Mouse (Mus musculus) midbrain, embryonic 14.5 days (tissue): ENCODE measurements around the gene Mon1b. TPM values are rescaled to one million over a fixed set of nuclear protein-coding genes. Genes with fewer than 3 reads are reported as not detected.
A peak's percentile ranks its signal among the peaks of the same experiment; 100 is the strongest.

Experiments
- ATAC-seq: fragments of 200-750 bp; cut with Nextera tagmentation; 2 replicates; pipeline ENCODE4 v1.8.0; 2017; ENCODE audit warnings: moderate number of reproducible peaks, moderate library complexity; ENCODE audit not compliant: low FRiP score, low TSS enrichment
- DNase-seq: peaks from one replicate; pipeline ENCODE4 v3.0.0-alpha.2; 2015
- H3K27ac ChIP-seq: fragments of 300-500 bp; sonication (generic); replicated peaks from 2 replicates; pipeline ENCODE4 v1.5.1; 2014; ENCODE audit warnings: mild to moderate bottlenecking, low read depth, low read length, moderate library complexity
- H3K27me3 ChIP-seq: fragments of 300-500 bp; sonication (generic); 2 replicates; pipeline ENCODE4 v1.6.1; 2014; ENCODE audit warnings: low read length, control low read depth, mixed read lengths; ENCODE audit not compliant: control insufficient read depth, insufficient read depth
- H3K36me3 ChIP-seq: fragments of 300-500 bp; sonication (generic); 2 replicates; pipeline ENCODE4 v1.6.1; 2014; ENCODE audit warnings: low read length, control low read depth; ENCODE audit not compliant: control insufficient read depth, insufficient read depth
- H3K4me1 ChIP-seq: fragments of 300-500 bp; sonication (generic); 2 replicates; pipeline ENCODE4 v1.6.1; 2014; ENCODE audit warnings: mild to moderate bottlenecking, antibody characterized with exemption, low read length, control low read depth; ENCODE audit not compliant: control insufficient read depth, insufficient read depth
- H3K4me2 ChIP-seq: fragments of 300-500 bp; sonication (generic); 2 replicates; pipeline ENCODE4 v1.6.1; 2014; ENCODE audit warnings: mild to moderate bottlenecking, low read length, moderate library complexity
- H3K4me3 ChIP-seq: fragments of 300-500 bp; sonication (generic); replicated peaks from 2 replicates; pipeline ENCODE4 v1.5.1; 2014; ENCODE audit warnings: low read depth, low read length
- H3K9ac ChIP-seq: fragments of 300-500 bp; sonication (generic); replicated peaks from 2 replicates; pipeline ENCODE4 v1.6.1; 2014; ENCODE audit warnings: mild to moderate bottlenecking, low read length, moderate library complexity
- H3K9me3 ChIP-seq: fragments of 300-500 bp; sonication (generic); 2 replicates; pipeline ENCODE4 v1.6.1; 2016; ENCODE audit warnings: low read length, control low read depth, mixed read lengths; ENCODE audit not compliant: control insufficient read depth
- WGBS: fragments of 180-500 bp; shearing (Covaris S2); extraction: QIAGEN DNeasy Blood & Tissue Kit; methylation state at CpG from one replicate; pipeline ENCODE4 v1.1.7; 2014; 5-methylcytosine and 5-hydroxymethylcytosine counted together
- polyA plus RNA-seq: library from polyadenylated mRNA; unstranded; fragments of >200 nt; fragmentation: Nextera tagmentation; extraction: Ambion mirVana; gene quantifications from 2 replicates; pipeline ENCODE4 v1.2.1, GENCODE M21; 2014

Mon1b gene
- polyA plus RNA-seq, 1 experiment from 2014 or later, result 13.8 TPM

- no peaks in the 10 kb centered on the region for H3K4me1 ChIP-seq
- no peaks in the 10 kb centered on the region for H3K9me3 ChIP-seq
- ATAC-seq, result no peak
- WGBS, result 76% methylated on average over 8 of the region's 8 CpGs
- H3K36me3 ChIP-seq, result no peaks in the 10 kb centered on the region
- H3K4me3 ChIP-seq, result no peak overlapping the region
- no peak overlapping the region for H3K27ac ChIP-seq
- H3K27me3 ChIP-seq, result no peaks in the 10 kb centered on the region
- no peak overlapping the region for H3K4me2 ChIP-seq
- H3K9ac ChIP-seq, result no peak overlapping the region
- no peak for DNase-seq
These were observed 30.6 kb downstream of the Mon1b start for GRCm38 (mm10) chr8:113665951-113666350.

- Histone ChIP-seq H3K27me3 (no peaks in the 10 kb centered on the region), H3K4me3 (no peak overlapping the region), H3K4me1 (no peaks in the 10 kb centered on the region), H3K9me3 (no peaks in the 10 kb centered on the region), H3K4me2 (no peak overlapping the region), H3K36me3 (no peaks in the 10 kb centered on the region), H3K9ac (no peak overlapping the region), H3K27ac (no peak overlapping the region)
- ATAC-seq (no peak), DNase-seq (no peak)
- 77% methylated on average over 16 of the region's 16 CpGs for WGBS
These were observed 31.5 kb downstream of the Mon1b start for GRCm38 (mm10) chr8:113666714-113667432.

DNA sequence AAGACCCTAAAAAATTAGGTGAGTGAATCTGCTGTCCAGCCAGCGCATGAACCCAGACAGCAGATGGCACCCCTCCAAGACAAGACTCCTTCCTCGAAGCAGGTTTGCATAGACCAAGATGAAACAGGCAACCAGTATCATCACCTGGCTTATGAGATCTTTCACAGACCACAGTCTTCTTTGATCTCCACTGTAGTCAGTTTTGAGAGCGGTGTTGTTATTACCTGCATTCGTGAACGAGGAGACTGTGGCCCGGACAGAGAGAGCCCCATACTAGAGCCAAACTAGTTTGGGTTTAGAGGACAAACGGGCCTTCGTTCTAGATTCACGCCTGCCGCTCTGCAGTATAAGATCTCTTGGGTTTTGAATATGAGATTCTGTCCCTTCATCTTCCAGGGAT, 34.5 kb downstream of the Mon1b start:
- Histone ChIP-seq H3K27ac (no peak overlapping the region), H3K9me3 (no peaks in the 10 kb centered on the region), H3K9ac (no peak overlapping the region), H3K4me2 (no peak overlapping the region), H3K36me3 (no peaks in the 10 kb centered on the region), H3K27me3 (no peaks in the 10 kb centered on the region), H3K4me3 (no peak overlapping the region), H3K4me1 (no peaks in the 10 kb centered on the region)
- peak; percentile 30 for DNase-seq
- ATAC-seq, result no peak
- WGBS, result 95% methylated on average over 10 of the region's 10 CpGs

DNA sequence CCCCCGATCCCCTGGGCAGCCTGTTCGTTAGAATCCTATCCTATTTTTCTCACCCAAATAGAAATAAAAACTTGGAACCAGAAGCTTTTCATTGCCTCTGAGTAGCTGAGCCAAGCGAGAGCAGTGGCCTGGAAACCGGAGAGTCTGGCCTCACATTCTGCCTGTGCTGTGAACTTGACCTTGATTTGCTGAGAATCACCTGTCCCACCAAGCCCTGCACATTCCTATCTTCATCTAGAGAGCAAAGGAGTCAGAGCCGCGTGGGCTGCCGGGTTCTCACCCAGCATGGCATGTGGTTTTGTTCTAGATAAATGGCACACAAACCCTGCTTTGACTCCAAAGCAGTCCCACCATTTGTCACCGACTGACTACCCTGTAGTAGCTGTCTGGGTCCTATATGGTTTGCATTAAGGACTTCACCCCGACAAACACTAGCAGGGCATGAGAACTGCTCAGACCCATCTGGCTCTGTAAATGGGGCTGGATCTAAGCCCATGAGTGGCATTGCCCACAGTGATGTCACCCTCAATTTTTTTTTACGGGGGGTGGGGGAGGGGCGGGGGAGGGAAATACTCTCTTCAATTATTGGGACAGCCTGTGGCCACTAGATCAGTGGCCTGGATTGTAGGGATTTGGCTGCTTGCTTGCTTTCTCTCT, 37.3 kb downstream of the Mon1b start:
- Histone ChIP-seq H3K9me3 (no peaks in the 10 kb centered on the region), H3K9ac (no peak overlapping the region), H3K27ac (no peak overlapping the region), H3K4me3 (no peak overlapping the region), H3K4me1 (no peaks in the 10 kb centered on the region), H3K27me3 (no peaks in the 10 kb centered on the region), H3K4me2 (no peak overlapping the region), H3K36me3 (no peaks in the 10 kb centered on the region)
- DNase-seq (no peak), ATAC-seq (no peak)
- WGBS, result 85% methylated on average over 11 of the region's 11 CpGs

- no peak overlapping the region for H3K27ac ChIP-seq
- no peak overlapping the region for H3K9ac ChIP-seq
- no peaks in the 10 kb centered on the region for H3K4me1 ChIP-seq
- no peaks in the 10 kb centered on the region for H3K27me3 ChIP-seq
- DNase-seq (no peak), ATAC-seq (no peak)
- no peak overlapping the region for H3K4me3 ChIP-seq
- no peaks in the 10 kb centered on the region for H3K9me3 ChIP-seq
- 20% methylated on average over 3 of the region's 3 CpGs for WGBS
- no peak overlapping the region for H3K4me2 ChIP-seq
- H3K36me3 ChIP-seq, result no peaks in the 10 kb centered on the region
These were observed 37.9 kb downstream of the Mon1b start for GRCm38 (mm10) chr8:113673300-113673699.

- no peak overlapping the region for H3K4me2 ChIP-seq
- DNase-seq, result no peak
- WGBS, result 90% methylated on average over 3 of the region's 3 CpGs
- ATAC-seq, result no peak
- H3K27ac ChIP-seq, result no peak overlapping the region
- no peaks in the 10 kb centered on the region for H3K27me3 ChIP-seq
- H3K36me3 ChIP-seq, result no peaks in the 10 kb centered on the region
- no peaks in the 10 kb centered on the region for H3K9me3 ChIP-seq
- no peaks in the 10 kb centered on the region for H3K4me1 ChIP-seq
- no peak overlapping the region for H3K4me3 ChIP-seq
- no peak overlapping the region for H3K9ac ChIP-seq
These were observed 39.2 kb downstream of the Mon1b start for GRCm38 (mm10) chr8:113674611-113675010.

DNA sequence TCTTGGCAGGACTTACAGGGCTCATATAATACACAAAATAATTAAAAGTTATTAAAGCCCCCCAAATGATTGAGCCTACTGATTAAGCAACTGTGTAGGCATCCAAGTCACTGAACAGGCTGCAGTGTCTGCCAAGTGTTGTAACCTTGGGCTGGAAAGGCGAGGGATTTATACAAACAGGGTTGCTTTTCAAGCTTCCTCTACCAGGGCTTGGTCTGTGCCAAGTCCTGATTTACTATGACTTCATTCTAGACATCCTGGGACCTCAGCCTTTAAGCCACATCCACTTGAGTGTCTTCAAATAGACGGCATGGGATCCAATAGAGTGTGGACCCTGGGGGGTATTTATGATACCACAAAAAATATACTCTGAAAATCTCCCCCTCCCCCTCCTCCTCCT, 39.9 kb downstream of the Mon1b start:
- Histone ChIP-seq H3K4me1 (no peaks in the 10 kb centered on the region), H3K36me3 (no peaks in the 10 kb centered on the region), H3K27ac (no peak overlapping the region), H3K27me3 (no peaks in the 10 kb centered on the region), H3K4me3 (no peak overlapping the region), H3K4me2 (no peak overlapping the region), H3K9ac (no peak overlapping the region), H3K9me3 (no peaks in the 10 kb centered on the region)
- 81% methylated on average over 2 of the region's 2 CpGs for WGBS
- ATAC-seq (no peak), DNase-seq (no peak)

- DNase-seq, result no peak
- no peaks in the 10 kb centered on the region for H3K9me3 ChIP-seq
- H3K4me3 ChIP-seq, result no peak overlapping the region
- H3K27ac ChIP-seq, result no peak overlapping the region
- 91% methylated on average over 1 of the region's 1 CpGs for WGBS
- no peak overlapping the region for H3K4me2 ChIP-seq
- ATAC-seq, result no peak
- no peaks in the 10 kb centered on the region for H3K36me3 ChIP-seq
- H3K27me3 ChIP-seq, result no peaks in the 10 kb centered on the region
- H3K4me1 ChIP-seq, result no peaks in the 10 kb centered on the region
- H3K9ac ChIP-seq, result no peak overlapping the region
These were observed 41.4 kb downstream of the Mon1b start for GRCm38 (mm10) chr8:113676811-113677210.

- Histone ChIP-seq H3K9ac (no peak overlapping the region), H3K36me3 (no peaks in the 10 kb centered on the region), H3K4me3 (no peak overlapping the region), H3K9me3 (no peaks in the 10 kb centered on the region), H3K4me2 (no peak overlapping the region), H3K27me3 (no peaks in the 10 kb centered on the region), H3K4me1 (no peaks in the 10 kb centered on the region), H3K27ac (no peak overlapping the region)
- 83% methylated on average over 3 of the region's 3 CpGs for WGBS
- ATAC-seq, result no peak
- DNase-seq, result no peak
These were observed 44.0 kb downstream of the Mon1b start for GRCm38 (mm10) chr8:113679361-113679760.
